Mouse (Mus musculus): ENCODE measurements at regions not wholly inside any gene's neighbourhood (a gene's known extent, or its start where the extent isn't known, plus 50 kb on each side); places are given as distances from the start of the nearest gene placed in this dataset.
"Not testable (repeated sequence)": the region's sequence is repeated elsewhere in the genome, so short reads cannot be mapped to it uniquely, and the experiment has no call there.

DNA sequence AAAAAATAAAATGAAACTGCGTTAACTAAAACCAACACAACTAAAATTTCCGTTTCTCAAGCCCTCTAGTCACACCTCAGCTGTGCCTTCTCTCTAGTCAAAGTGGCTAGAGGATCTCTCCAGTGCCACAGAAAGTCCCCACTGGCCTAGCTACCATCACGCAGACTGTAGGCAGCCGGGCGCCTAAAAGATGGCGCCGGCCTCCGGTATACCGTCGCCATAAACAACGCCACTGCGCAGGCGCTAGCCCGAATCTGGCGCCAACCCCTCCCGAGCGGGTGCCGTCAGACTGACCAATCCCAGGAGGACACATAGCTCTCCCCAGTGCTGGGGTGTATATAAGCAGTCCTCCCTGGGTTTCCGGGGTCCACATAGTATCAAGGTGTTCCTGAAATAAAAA lies 62.7 kb upstream of the Top1 start:
- not testable (repeated sequence) for DNase-seq (ENCODE audit: low spot score in 2 of 2)

GRCm38 (mm10) chr2:160583506-160583905 lies 62.2 kb upstream of the Top1 start:
- DNase-seq (ENCODE audit: low spot score in 2 of 2), result no peak

DNA sequence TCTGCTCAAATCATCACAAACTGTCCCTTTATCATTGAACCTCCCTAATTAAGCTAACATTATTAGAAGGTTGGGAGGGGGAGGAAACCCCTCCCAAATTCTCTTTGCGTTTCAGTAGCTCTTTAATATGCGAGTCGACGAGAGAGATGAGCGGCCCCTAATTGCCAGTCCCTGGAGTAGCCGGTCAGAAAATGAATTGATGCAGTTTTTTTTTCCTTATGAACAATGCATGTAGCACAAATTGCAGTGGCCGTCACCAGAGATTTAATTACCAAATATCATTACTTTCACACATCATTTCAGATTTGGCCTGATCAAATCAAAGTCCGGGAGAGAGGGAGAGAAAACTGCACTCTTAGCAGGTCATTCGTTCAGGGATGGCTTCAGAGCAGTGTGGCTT lies 61.1 kb upstream of the Top1 start:
- DNase-seq (ENCODE audit: low spot score in 2 of 2), result no peak

DNA sequence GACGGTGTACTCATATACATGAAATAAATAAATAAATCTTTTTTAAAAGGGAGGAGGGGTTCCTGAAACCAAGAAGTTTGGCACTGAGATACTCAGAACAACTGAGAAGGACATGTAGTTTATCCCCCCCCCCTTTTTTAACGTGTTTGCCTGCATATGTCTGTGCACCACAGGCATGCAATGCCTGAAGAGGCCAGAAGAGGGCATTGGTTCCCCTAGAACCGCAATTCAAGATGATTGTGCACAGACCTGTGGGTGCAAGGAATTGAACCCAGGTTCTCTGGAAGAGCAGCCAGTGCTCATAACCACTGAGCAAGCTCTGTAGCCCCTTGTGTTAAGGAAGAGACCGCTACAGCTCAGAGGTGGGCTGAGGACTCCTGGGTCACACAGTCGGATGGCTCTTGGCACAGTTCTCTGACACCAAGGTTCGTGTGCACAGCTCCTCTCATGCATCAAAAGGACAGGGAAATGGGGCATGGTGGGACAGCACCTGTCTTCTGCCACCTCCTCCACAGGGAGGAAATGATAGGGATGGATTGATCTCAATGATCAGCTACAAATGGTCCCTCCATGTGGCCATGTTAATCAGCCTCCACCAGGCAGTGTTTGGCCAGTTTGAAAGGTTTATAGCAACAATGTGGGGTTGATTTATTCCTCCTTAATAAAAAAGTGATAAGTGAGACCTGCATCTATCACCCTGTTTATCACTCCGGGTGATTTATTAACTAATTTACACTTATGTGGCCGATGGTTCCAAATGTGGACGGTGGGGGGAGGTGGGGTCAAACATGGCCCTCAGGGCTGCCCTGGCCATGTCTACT lies 58.5 kb upstream of the Top1 start:
- no peak for DNase-seq (ENCODE audit: low spot score in 2 of 2)

- no peak for DNase-seq (ENCODE audit: low spot score in 2 of 2)
Observed at GRCm38 (mm10) chr2:160588401-160588800, 57.3 kb upstream of the Top1 start.

DNA sequence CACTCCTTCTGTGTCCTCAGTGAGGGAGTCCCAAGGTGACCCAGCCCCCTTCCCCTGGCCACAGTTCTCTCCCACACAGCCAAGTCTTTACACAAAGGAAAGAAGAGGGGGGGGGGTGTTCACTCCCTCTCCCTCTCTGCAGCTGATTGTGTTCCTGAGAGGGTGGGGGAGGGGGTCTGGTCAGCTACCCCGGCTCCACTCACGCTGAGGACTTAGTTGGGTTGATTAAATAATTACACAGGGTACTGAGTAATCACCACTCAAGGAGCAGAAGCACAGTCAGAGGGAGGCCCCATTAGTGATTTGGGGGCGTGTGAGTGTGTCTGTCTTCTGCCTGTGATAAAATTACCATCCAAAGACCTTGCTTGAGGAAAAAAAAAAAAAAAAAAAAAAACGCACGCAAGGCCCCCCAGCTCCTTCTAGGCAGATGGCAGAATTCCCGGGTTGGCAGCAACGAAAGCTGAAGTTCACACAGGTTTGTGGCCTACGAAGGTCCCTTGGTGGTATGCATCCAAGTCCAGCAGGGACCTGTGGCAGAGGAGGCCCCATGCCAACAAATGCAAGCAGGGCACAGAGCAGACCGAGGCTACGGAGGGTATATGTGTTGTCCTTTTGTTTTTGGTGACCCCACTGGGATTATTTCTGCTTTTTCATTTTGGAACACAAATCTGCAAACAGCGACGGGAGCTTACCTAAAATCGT lies 55.3 kb upstream of the Top1 start:
- DNase-seq (ENCODE audit: low spot score in 2 of 2), result no peak

- no peak for DNase-seq (ENCODE audit: low spot score in 2 of 2)
Observed at GRCm38 (mm10) chr2:160591446-160592180, 54.1 kb upstream of the Top1 start.

GRCm38 (mm10) chr2:160593035-160593434 lies 52.7 kb upstream of the Top1 start:
- peak; percentile 76 to 79 for DNase-seq (ENCODE audit: low spot score in 2 of 2)

All from adrenal gland, adult 18-20 months (tissue).